Mouse (Mus musculus) Patski (cell line): ENCODE results near the gene Scp2. TPM values are rescaled to one million over a fixed set of nuclear protein-coding genes. Genes with fewer than 3 reads are reported as not detected.
"Not testable (repeated sequence)": the region's sequence is repeated elsewhere in the genome, so short reads cannot be mapped to it uniquely, and the experiment has no call there.

Source experiments
- ATAC-seq: fragments of 100-300 bp; one replicate; pipeline ENCODE4 v1.8.0; 2021
- CTCF ChIA-PET: fragments of 350-600 bp; sonication (Branson Sonifier 250); formaldehyde crosslinking; loops from one replicate; lab custom pipeline; 2022; ENCODE audit warnings: inconsistent platforms; lab: Charles Lee
- POLR2A ChIA-PET: fragments of 350-600 bp; sonication (Branson Sonifier 250); formaldehyde crosslinking; loops from one replicate; lab custom pipeline; 2022; ENCODE audit warnings: antibody characterized with exemption, inconsistent platforms; lab: Charles Lee
- DNase-seq: peaks from one replicate; pipeline ENCODE4 v3.0.0-alpha.2; 2011; ENCODE audit warnings: low read depth, low spot score
- H3K27me3 ChIP-seq: fragments of 371-371 bp; one replicate; pipeline ENCODE4 v1.5.1; 2021
- CTCF ChIP-seq: fragments of 100-300 bp; IDR thresholded peaks from one replicate; pipeline ENCODE4 v1.5.1; 2021
- in situ Hi-C: fragments of 300-500 bp; cut with MboI; formaldehyde crosslinking; loops from 3 replicates; pipeline ENCODE4 v1.11.1; 2018; ENCODE audit warnings: low pct_unique_long_range_greater_than_20kb, mixed read lengths
- polyA plus RNA-seq: library from polyadenylated mRNA; unstranded; gene quantifications from one replicate; pipeline ENCODE4 v1.2.3, GENCODE M21; 2021

Gene Scp2
- 105 TPM for polyA plus RNA-seq

GRCm38 (mm10) chr4:108144880-108145279 lies at the start of gene Scp2:
Gene Scp2 (minus strand): TSS chr4:108144998.
- no peak for TF ChIP-seq CTCF
- DNase-seq (no peak), ATAC-seq (no peak)
- POLR2A ChIA-PET, result no interaction called here
- no peaks in the 10 kb centered on the region for H3K27me3 ChIP-seq
- CTCF ChIA-PET, result no interaction called here
- in situ Hi-C loops, result no loop called here

GRCm38 (mm10) chr4:108192821-108193323 lies 48.1 kb upstream of the Scp2 start:
- no peaks in the 10 kb centered on the region for H3K27me3 ChIP-seq
- DNase-seq, result no peak
- ChIA-PET POLR2A (interaction anchor here (1.4 kb wide), 1 partner anchor 12 kb away, joined by 5 read pairs; no protein-coding TSS in a partner anchor), CTCF (interaction anchor here (1.7 kb wide), 1 partner anchor 8 kb away, joined by 4 read pairs; no protein-coding TSS in a partner anchor)
- no peak for TF ChIP-seq CTCF
- no peak for ATAC-seq
- in situ Hi-C loops, result no loop called here

GRCm38 (mm10) chr4:108182278-108182677 lies 37.5 kb upstream of the Scp2 start:
- DNase-seq, result no peak
- ChIA-PET CTCF (no interaction called here), POLR2A (no interaction called here)
- ATAC-seq, result no peak
- no peaks in the 10 kb centered on the region for H3K27me3 ChIP-seq
- TF ChIP-seq CTCF, result no peak
- in situ Hi-C loops, result no loop called here

GRCm38 (mm10) chr4:108168056-108168455 lies 23.3 kb upstream of the Scp2 start:
- ATAC-seq (no peak), DNase-seq (no peak)
- in situ Hi-C loops, result no loop called here
- ChIA-PET CTCF (no interaction called here), POLR2A (no interaction called here)
- no peak for TF ChIP-seq CTCF
- no peaks in the 10 kb centered on the region for H3K27me3 ChIP-seq

- POLR2A ChIA-PET, result no interaction called here
- TF ChIP-seq CTCF, result no peak
- DNase-seq, result no peak
- no peak for ATAC-seq
- CTCF ChIA-PET, result no interaction called here
- in situ Hi-C loops, result no loop called here
- H3K27me3 ChIP-seq, result no peaks in the 10 kb centered on the region
Measured at GRCm38 (mm10) chr4:108166874-108167273, 22.1 kb upstream of the Scp2 start.

GRCm38 (mm10) chr4:108165152-108165895 lies 20.5 kb upstream of the Scp2 start, which contains the start of gene Echdc2:
Gene Echdc2 (plus strand): TSS chr4:108165437.
- POLR2A ChIA-PET, result no interaction called here

GRCm38 (mm10) chr4:108163291-108163690 lies 18.5 kb upstream of the Scp2 start:
- ChIA-PET CTCF (no interaction called here), POLR2A (no interaction called here)
- no peaks in the 10 kb centered on the region for H3K27me3 ChIP-seq
- ATAC-seq, result no peak
- in situ Hi-C loops, result no loop called here
- TF ChIP-seq CTCF, result no peak
- DNase-seq, result no peak

More at GRCm38 (mm10) chr4:108165152-108165895, 20.5 kb upstream of the Scp2 start, which contains the start of gene Echdc2:
- in situ Hi-C loops, result no loop called here
- DNase-seq (no peak), ATAC-seq (no peak)
- no peak for TF ChIP-seq CTCF
- H3K27me3 ChIP-seq, result no peaks in the 10 kb centered on the region
- CTCF ChIA-PET, result interaction anchor here (1.0 kb wide), 1 partner anchor 162 kb away, joined by 3 read pairs; the partner anchor contains the start of gene Coa7

- no peak for ATAC-seq
- DNase-seq, result no peak
- in situ Hi-C loops, result no loop called here
- CTCF ChIA-PET, result no interaction called here
- H3K27me3 ChIP-seq, result no peaks in the 10 kb centered on the region
- no peak for TF ChIP-seq CTCF
- POLR2A ChIA-PET, result no interaction called here
Measured at GRCm38 (mm10) chr4:108161936-108162335, 17.1 kb upstream of the Scp2 start.

GRCm38 (mm10) chr4:108155141-108155540 lies 10.3 kb upstream of the Scp2 start:
- POLR2A ChIA-PET, in situ Hi-C loops: not testable (repeated sequence)

GRCm38 (mm10) chr4:108145554-108145953 lies 756 bp upstream of the Scp2 start:
- POLR2A ChIA-PET, H3K27me3 ChIP-seq, ATAC-seq, in situ Hi-C loops, DNase-seq, CTCF ChIA-PET: not testable (repeated sequence)

More at GRCm38 (mm10) chr4:108155141-108155540, 10.3 kb upstream of the Scp2 start:
- CTCF ChIA-PET, ATAC-seq, DNase-seq, H3K27me3 ChIP-seq: not testable (repeated sequence)

GRCm38 (mm10) chr4:108143778-108144177 lies 1.0 kb downstream of the Scp2 start:
- no peaks in the 10 kb centered on the region for H3K27me3 ChIP-seq
- ATAC-seq, result no peak
- in situ Hi-C loops, result no loop called here
- no peak for TF ChIP-seq CTCF
- DNase-seq, result no peak
- CTCF ChIA-PET, result interaction anchor here (1.7 kb wide), 1 partner anchor 206 kb away, joined by 6 read pairs; no protein-coding TSS in a partner anchor
- POLR2A ChIA-PET, result no interaction called here
